Mouse (Mus musculus) stomach, postnatal 0 days (tissue): Measurements from ENCODE around the gene Mei4. TPM values are rescaled to one million over a fixed set of nuclear protein-coding genes. Genes with fewer than 3 reads are reported as not detected.

ENCODE experiments used
- ATAC-seq: fragments of 200-750 bp; cut with Nextera tagmentation; 2 replicates; pipeline ENCODE4 v1.8.0; 2017; ENCODE audit not compliant: low FRiP score, low TSS enrichment
- DNase-seq: peaks from one replicate; pipeline ENCODE4 v3.0.0-alpha.2; 2016; ENCODE audit warnings: low spot score
- H3K27ac ChIP-seq: fragments of 300-500 bp; sonication (generic); replicated peaks from 2 replicates; pipeline ENCODE4 v1.5.1; 2014; ENCODE audit warnings: mild to moderate bottlenecking, control low read depth
- H3K27me3 ChIP-seq: fragments of 300-500 bp; sonication (generic); 2 replicates; pipeline ENCODE4 v1.6.1; 2014; ENCODE audit warnings: low read length; ENCODE audit not compliant: control insufficient read depth, insufficient read depth
- H3K36me3 ChIP-seq: fragments of 300-500 bp; sonication (generic); 2 replicates; pipeline ENCODE4 v1.6.1; 2014; ENCODE audit warnings: low read length, mixed read lengths; ENCODE audit not compliant: control insufficient read depth, insufficient read depth
- H3K4me1 ChIP-seq: fragments of 300-500 bp; sonication (generic); replicated peaks from 2 replicates; pipeline ENCODE4 v1.6.1; 2014; ENCODE audit warnings: antibody characterized with exemption; ENCODE audit not compliant: control insufficient read depth, insufficient read depth
- H3K4me2 ChIP-seq: fragments of 300-500 bp; sonication (generic); replicated peaks from 2 replicates; pipeline ENCODE4 v1.6.1; 2014; ENCODE audit warnings: low read depth, mild to moderate bottlenecking, control low read depth, moderate library complexity
- H3K4me3 ChIP-seq: fragments of 300-500 bp; sonication (generic); 2 replicates; pipeline ENCODE4 v1.5.1; 2014; ENCODE audit warnings: low read depth, low read length, control low read depth
- H3K9ac ChIP-seq: fragments of 300-500 bp; sonication (generic); 2 replicates; pipeline ENCODE4 v1.6.1; 2014; ENCODE audit warnings: mild to moderate bottlenecking, low read length, control low read depth, mixed read lengths
- H3K9me3 ChIP-seq: fragments of 300-500 bp; sonication (generic); 2 replicates; pipeline ENCODE4 v1.6.1; 2016; ENCODE audit warnings: low read length; ENCODE audit not compliant: control insufficient read depth
- CTCF ChIP-seq: IDR thresholded peaks from 2 replicates; pipeline ENCODE4 v1.5.1; 2016; ENCODE audit warnings: antibody characterized with exemption, low read depth, mild to moderate bottlenecking, moderate library complexity
- EP300 ChIP-seq: optimal IDR thresholded peaks from 2 replicates; pipeline ENCODE3; 2016; ENCODE audit warnings: antibody characterized with exemption
- WGBS: fragments of 180-500 bp; shearing (Covaris S2); extraction: QIAGEN DNeasy Blood & Tissue Kit; methylation state at CpG from one replicate; pipeline ENCODE4 v1.1.7; 2014; 5-methylcytosine and 5-hydroxymethylcytosine counted together
- polyA plus RNA-seq: library from polyadenylated mRNA; unstranded; fragments of >200 nt; fragmentation: Nextera tagmentation; extraction: Ambion mirVana; gene quantifications from 2 replicates; pipeline ENCODE4 v1.2.1, GENCODE M21; 2015

The Mei4 gene
- polyA plus RNA-seq: 0.45 and 0.70 TPM in 2 replicates

DNA sequence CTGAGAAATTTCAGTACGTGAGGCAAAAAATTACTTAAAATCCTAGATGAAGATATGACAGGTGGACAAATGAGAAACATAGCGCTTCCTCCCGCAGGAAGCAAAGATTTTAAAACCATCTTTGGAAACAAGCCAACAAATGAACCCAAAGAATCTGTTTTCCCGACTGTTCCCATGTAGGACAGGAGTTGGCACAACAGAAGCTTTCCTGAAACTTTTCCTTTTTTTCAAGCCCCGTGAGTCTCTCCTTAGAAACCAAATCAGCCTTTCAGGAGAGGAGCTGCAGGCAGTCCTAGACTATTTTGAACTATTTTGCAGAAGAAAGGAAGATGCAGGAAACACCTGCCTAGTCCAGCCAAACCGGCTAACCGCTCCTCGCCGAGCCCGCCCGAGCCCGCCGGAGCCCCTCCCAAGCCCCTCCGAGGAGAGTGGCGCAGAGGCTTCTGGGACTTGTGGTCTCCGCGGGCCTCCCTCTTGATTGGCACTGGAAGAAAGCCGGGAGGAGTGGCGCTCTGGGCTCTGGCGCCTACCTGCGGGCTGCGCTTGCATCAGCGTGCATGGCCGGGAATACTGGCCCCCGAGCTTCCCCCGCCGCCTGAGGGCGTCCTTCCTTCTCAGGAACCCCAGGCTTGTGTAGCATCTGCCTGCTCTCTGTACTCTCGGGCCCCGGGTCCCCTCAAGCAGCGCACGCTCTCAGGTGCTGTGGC is at the start of gene Mei4:
Gene Mei4, plus strand, starts transcription at position 490 of the 707 bp plus-strand sequence.
- TF ChIP-seq EP300 (no peak), CTCF (peak; percentile 67)
- H3K27me3 ChIP-seq: no peaks in the 10 kb centered on the region
- peak within 1 kb of the TSS; percentile 73 for H3K4me2 ChIP-seq
- DNase-seq (peak; percentile 82), ATAC-seq (peak; percentile 95)
- no peaks in the 10 kb centered on the region for H3K9me3 ChIP-seq
- 1% methylated on average over 32 of the region's 32 CpGs for WGBS
- H3K4me3 ChIP-seq: peak within 1 kb of the TSS; percentile 51
- no peak within 1 kb of the TSS for H3K27ac ChIP-seq
- H3K4me1 ChIP-seq: no peaks in the 10 kb centered on the region
- peak within 1 kb of the TSS; percentile 43 for H3K9ac ChIP-seq
- no peaks in the 10 kb centered on the region for H3K36me3 ChIP-seq

DNA sequence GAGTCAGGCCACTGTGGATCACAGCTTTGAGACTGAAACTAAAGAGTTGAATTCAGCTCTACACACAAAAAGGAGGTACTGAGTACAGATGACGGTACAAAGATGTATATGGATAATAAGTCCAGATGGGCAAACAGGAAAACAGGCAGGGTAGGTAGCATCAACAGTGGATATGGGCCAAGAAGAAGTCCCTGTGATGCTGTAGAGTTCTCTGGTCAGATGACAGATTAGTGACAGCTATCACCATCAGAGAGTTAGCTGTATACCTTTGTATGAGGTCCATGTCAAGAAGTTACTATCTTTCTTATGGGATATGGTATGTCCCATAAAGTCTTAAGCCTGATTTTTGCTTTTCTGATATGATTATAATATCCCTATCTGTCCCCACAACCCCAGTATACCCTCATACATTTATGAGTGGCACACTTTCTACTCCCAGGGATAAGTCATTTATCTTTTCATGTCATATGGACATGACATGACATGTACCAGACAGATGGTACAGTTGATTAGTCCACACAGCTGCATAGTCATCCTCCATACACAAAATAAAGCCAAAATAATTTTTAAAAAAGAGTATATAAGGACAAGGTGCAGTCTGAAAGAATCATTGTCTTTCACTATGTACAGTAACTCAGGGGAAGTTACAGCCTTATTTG is 43.6 kb upstream of the Mei4 start:
- Histone ChIP-seq H3K9ac (no peak overlapping the region), H3K4me3 (no peak overlapping the region), H3K27me3 (no peaks in the 10 kb centered on the region), H3K27ac (no peak overlapping the region), H3K4me2 (no peak overlapping the region), H3K4me1 (no peaks in the 10 kb centered on the region), H3K36me3 (no peaks in the 10 kb centered on the region), H3K9me3 (no peaks in the 10 kb centered on the region)
- ATAC-seq (no peak), DNase-seq (no peak)
- TF ChIP-seq CTCF (no peak), EP300 (no peak)
- 77% methylated on average over 1 of the region's 1 CpGs for WGBS

DNA sequence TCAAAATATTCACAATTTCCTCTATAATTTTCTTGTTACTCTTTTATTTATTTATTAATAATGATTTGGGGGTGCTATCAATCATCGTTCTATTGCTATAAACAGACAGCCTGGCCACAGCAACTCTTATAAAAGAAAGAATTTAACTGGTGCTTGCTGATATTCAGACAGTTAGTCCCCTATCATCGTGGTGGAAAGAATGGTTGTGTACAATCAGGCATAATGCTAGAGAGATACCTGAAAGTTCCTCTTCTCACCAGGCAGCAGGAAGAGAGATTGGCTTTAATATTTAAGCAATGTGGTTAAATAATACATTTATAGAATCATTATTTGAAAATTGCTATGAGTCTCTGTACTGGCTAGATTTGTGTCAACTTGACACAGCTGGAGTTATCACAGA is 35.9 kb upstream of the Mei4 start:
- no peaks in the 10 kb centered on the region for H3K27me3 ChIP-seq
- ATAC-seq: no peak
- H3K27ac ChIP-seq: no peak overlapping the region
- H3K9ac ChIP-seq: no peak overlapping the region
- no peaks in the 10 kb centered on the region for H3K36me3 ChIP-seq
- H3K4me2 ChIP-seq: no peak overlapping the region
- no peak for DNase-seq
- TF ChIP-seq EP300: no peak
- TF ChIP-seq CTCF: no peak
- H3K4me1 ChIP-seq: no peaks in the 10 kb centered on the region
- no peak overlapping the region for H3K4me3 ChIP-seq
- H3K9me3 ChIP-seq: no peaks in the 10 kb centered on the region
- WGBS: 85% methylated on average over 2 of the region's 2 CpGs

DNA sequence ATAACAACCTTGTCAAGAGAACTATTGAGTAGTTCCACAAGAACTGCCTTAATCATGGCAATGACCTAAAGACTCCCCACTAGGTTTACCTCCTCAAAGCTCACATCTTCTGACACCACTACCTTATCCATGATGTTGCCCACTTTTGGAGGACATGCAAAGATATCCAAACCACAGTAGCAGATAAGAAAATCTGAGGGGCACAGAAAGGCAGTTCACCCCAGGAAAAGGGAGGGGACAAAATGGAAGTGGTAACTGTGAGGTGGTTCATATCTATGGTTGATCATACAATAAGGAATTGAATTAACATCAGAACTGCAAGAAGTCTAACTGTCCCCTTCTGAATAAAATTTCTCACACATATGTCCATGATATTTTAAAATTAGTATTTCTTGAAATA is 29.4 kb upstream of the Mei4 start:
- Histone ChIP-seq H3K4me3 (no peak overlapping the region), H3K4me1 (no peaks in the 10 kb centered on the region), H3K9me3 (no peaks in the 10 kb centered on the region), H3K27me3 (no peaks in the 10 kb centered on the region), H3K9ac (no peak overlapping the region), H3K36me3 (no peaks in the 10 kb centered on the region), H3K4me2 (no peak overlapping the region), H3K27ac (no peak overlapping the region)
- no peak for ATAC-seq
- no peak for DNase-seq
- no peak for TF ChIP-seq EP300
- no peak for TF ChIP-seq CTCF

DNA sequence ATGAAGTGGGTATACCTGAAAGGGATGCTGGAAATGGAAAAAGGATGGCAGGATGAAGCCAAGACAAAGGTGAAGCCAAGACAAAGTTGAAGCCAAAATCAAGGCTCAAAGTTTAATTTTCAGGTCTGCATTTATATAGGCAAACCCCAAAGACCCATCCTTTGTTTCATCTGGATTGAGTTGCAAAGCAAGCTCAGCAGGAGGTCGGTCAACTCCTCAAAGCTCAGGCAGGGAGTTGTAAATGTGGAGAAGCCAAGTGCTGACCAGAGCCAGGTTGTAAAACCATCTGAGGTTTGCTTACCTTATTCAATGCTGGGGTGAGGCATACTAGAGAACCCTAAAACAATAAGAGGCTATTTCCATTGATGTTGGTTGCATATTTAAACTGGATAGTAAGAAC is 4.6 kb upstream of the Mei4 start:
- no peak for ATAC-seq
- H3K27me3 ChIP-seq: no peaks in the 10 kb centered on the region
- 52% methylated on average over 1 of the region's 1 CpGs for WGBS
- no peak for TF ChIP-seq EP300
- TF ChIP-seq CTCF: no peak
- H3K9me3 ChIP-seq: no peaks in the 10 kb centered on the region
- H3K4me3 ChIP-seq: no peak overlapping the region
- no peak for DNase-seq
- H3K4me2 ChIP-seq: no peak overlapping the region
- H3K4me1 ChIP-seq: no peaks in the 10 kb centered on the region
- H3K9ac ChIP-seq: no peak overlapping the region
- H3K27ac ChIP-seq: no peak overlapping the region
- H3K36me3 ChIP-seq: no peaks in the 10 kb centered on the region

DNA sequence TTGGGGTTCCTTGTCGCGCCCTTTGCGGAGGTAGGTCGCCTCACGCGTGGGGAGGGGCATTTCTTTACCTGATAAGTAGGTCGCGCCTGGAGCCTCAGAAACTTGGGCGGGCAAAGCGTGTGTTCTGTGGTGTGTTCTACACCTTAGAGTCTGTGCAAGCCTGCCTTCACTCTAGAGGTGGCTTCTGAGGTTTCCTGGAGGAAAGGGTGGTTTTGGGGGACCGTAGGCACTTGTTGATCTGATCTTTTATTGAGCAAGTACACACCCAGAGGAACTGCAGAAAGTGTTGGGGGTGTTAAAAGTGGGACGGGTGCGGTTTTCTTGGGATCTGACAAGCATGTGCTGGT is 391 bp downstream of the Mei4 start:
- TF ChIP-seq EP300: no peak
- WGBS: 20% methylated on average over 13 of the region's 13 CpGs
- H3K9me3 ChIP-seq: no peaks in the 10 kb centered on the region
- no peak for ATAC-seq
- H3K4me2 ChIP-seq: peak overlapping the region; percentile 73
- no peaks in the 10 kb centered on the region for H3K27me3 ChIP-seq
- H3K36me3 ChIP-seq: no peaks in the 10 kb centered on the region
- no peak for DNase-seq
- H3K9ac ChIP-seq: peak overlapping the region; percentile 43; the same call in 1 of the 2 replicates
- peak overlapping the region; percentile 51 for H3K4me3 ChIP-seq
- H3K4me1 ChIP-seq: no peaks in the 10 kb centered on the region
- no peak overlapping the region for H3K27ac ChIP-seq
